In the genomic region with DNA sequence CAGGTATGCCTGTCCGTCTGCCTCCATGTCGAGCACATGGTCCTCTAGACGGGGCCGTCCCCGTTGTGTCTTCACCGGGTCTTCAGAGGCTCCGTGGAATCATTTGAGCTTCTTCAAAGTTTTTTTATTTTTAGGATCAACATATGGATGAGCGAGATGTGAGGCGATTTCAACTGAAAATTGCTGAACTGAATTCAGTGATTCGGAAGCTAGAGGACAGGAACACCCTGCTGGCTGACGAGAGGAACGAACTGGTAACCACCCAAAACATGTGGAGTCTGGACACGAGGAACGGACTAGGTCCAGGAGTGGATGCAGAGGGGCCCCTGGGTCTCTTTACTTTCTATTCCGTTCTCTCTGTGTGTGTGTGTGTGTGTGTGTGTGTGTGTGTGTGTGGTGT, we compare ENCODE assay signal across 15 mouse cellular contexts. TPM values are rescaled to one million over a fixed set of nuclear protein-coding genes. Genes with fewer than 3 reads are reported as not detected.
"Had no signal": no experiment of that assay in that cellular context is flagged by ENCODE, and none has a peak within 500 bp of the region (broad histone marks: within the 10 kb centered on the region; RNA-seq: fewer than 3 reads in every experiment).

No protein-coding gene starts in this region.

- H3K36me3 ChIP-seq: kidney, embryonic 15.5 days; limb, embryonic 15.5 days; liver, embryonic 12.5 days; stomach, embryonic 15.5 days had no signal

- H3K9ac ChIP-seq: kidney, embryonic 15.5 days; limb, embryonic 15.5 days; liver, embryonic 12.5 days; neural tube, embryonic 13.5 days; stomach, embryonic 15.5 days had no signal

- H3K4me1 ChIP-seq: kidney, embryonic 15.5 days; limb, embryonic 15.5 days; liver, embryonic 12.5 days; stomach, embryonic 15.5 days had no signal

- H3K9me3 ChIP-seq: kidney, embryonic 15.5 days; limb, embryonic 15.5 days; liver, embryonic 12.5 days; neural tube, embryonic 13.5 days; stomach, embryonic 15.5 days had no signal

- ATAC-seq: intestine, embryonic 16.5 days; liver, embryonic 12.5 days had no signal

- H3K27ac ChIP-seq: kidney, embryonic 15.5 days; limb, embryonic 15.5 days; liver, embryonic 12.5 days; neural tube, embryonic 13.5 days; stomach, embryonic 15.5 days had no signal

- DNase-seq: kidney, adult 2 months; kidney, postnatal 14 days; layer of hippocampus, postnatal 36 days; lung, postnatal 14 days; midbrain, embryonic 14.5 days; right cerebral cortex, postnatal 14 days; thymus, postnatal 25 days had no signal

- H3K27me3 ChIP-seq: limb, embryonic 15.5 days; liver, embryonic 12.5 days; neural tube, embryonic 13.5 days; stomach, embryonic 15.5 days had no signal

- H3K4me2 ChIP-seq: kidney, embryonic 15.5 days; limb, embryonic 15.5 days; liver, embryonic 12.5 days; neural tube, embryonic 13.5 days; stomach, embryonic 15.5 days had no signal

- H3K4me3 ChIP-seq: kidney, embryonic 15.5 days; limb, embryonic 15.5 days; liver, embryonic 12.5 days; neural tube, embryonic 13.5 days; stomach, embryonic 15.5 days had no signal

RNA-seq across cellular contexts. Expression of a gene that starts 16.5 kb away (rescaled TPM):
- polyA plus RNA-seq: kidney, embryonic 15.5 days; limb, embryonic 11.5 days; liver, embryonic 12.5 days; liver, embryonic 16.5 days had no signal
